Mouse (Mus musculus) embryonic facial prominence, embryonic 15.5 days (tissue): ENCODE results near the gene Opn1sw. TPM values are rescaled to one million over a fixed set of nuclear protein-coding genes. Genes with fewer than 3 reads are reported as not detected.
A peak's percentile ranks its signal among the peaks of the same experiment; 100 is the strongest.
"Not testable (repeated sequence)": the region's sequence is repeated elsewhere in the genome, so short reads cannot be mapped to it uniquely, and the experiment has no call there.

Experiments used
- ATAC-seq: fragments of 200-750 bp; cut with Nextera tagmentation; 2 replicates; pipeline ENCODE4 v1.8.0; 2017; ENCODE audit warnings: low read depth, moderate TSS enrichment; ENCODE audit not compliant: insufficient number of reproducible peaks, low FRiP score, low TSS enrichment
- H3K27ac ChIP-seq: fragments of 300-500 bp; sonication (generic); replicated peaks from 2 replicates; pipeline ENCODE4 v1.5.1; 2015; ENCODE audit warnings: mild to moderate bottlenecking, inconsistent platforms
- H3K27me3 ChIP-seq: fragments of 300-500 bp; sonication (generic); 2 replicates; pipeline ENCODE4 v1.6.1; 2015; ENCODE audit warnings: inconsistent platforms
- H3K36me3 ChIP-seq: fragments of 300-500 bp; sonication (generic); 2 replicates; pipeline ENCODE4 v1.6.1; 2015; ENCODE audit warnings: mild to moderate bottlenecking, inconsistent platforms
- H3K4me1 ChIP-seq: fragments of 300-500 bp; sonication (generic); 2 replicates; pipeline ENCODE4 v1.6.1; 2015; ENCODE audit warnings: inconsistent platforms
- H3K4me2 ChIP-seq: fragments of 300-500 bp; sonication (generic); replicated peaks from 2 replicates; pipeline ENCODE4 v1.6.1; 2015; ENCODE audit warnings: mild to moderate bottlenecking, inconsistent platforms
- H3K4me3 ChIP-seq: fragments of 300-500 bp; sonication (generic); replicated peaks from 2 replicates; pipeline ENCODE4 v1.5.1; 2015; ENCODE audit warnings: mild to moderate bottlenecking, inconsistent platforms
- H3K9ac ChIP-seq: fragments of 300-500 bp; sonication (generic); 2 replicates; pipeline ENCODE4 v1.6.1; 2015; ENCODE audit warnings: inconsistent platforms
- H3K9me3 ChIP-seq: fragments of 300-500 bp; sonication (generic); replicated peaks from 2 replicates; pipeline ENCODE4 v1.6.1; 2016; ENCODE audit warnings: inconsistent platforms
- WGBS: fragments of 180-500 bp; shearing (Covaris S2); methylation state at CpG from one replicate; pipeline ENCODE4 v1.1.7; 2015; 5-methylcytosine and 5-hydroxymethylcytosine counted together
- polyA plus RNA-seq: library from polyadenylated mRNA; unstranded; fragments of >200 nt; fragmentation: Nextera tagmentation; extraction: Ambion mirVana; gene quantifications from 2 replicates; pipeline ENCODE4 v1.2.1, GENCODE M21; 2015

Opn1sw gene
- polyA plus RNA-seq, 1 experiment from 2014 or later: 1.2 TPM

- H3K4me1 ChIP-seq: peaks cover 21% of the 10 kb centered on the region
- peak within 1 kb of the TSS; percentile 81 for H3K27ac ChIP-seq
- H3K9me3 ChIP-seq: no peaks in the 10 kb centered on the region
- no peaks in the 10 kb centered on the region for H3K36me3 ChIP-seq
- peak within 1 kb of the TSS; percentile 75 for H3K4me3 ChIP-seq
- WGBS: 1% methylated on average over 45 of the region's 49 CpGs
- H3K27me3 ChIP-seq: peaks cover 10% of the 10 kb centered on the region; the same call in 1 of the 2 replicates
- peak within 1 kb of the TSS; percentile 87 for H3K4me2 ChIP-seq
- peak within 1 kb of the TSS; percentile 55 for H3K9ac ChIP-seq
- peak; percentile 92 for ATAC-seq
Observed at GRCm38 (mm10) chr6:29395910-29396713, 7.8 kb upstream of the Opn1sw start, which contains the start of gene Ccdc136. TSS of gene Ccdc136 (plus strand) at chr6:29396309.

GRCm38 (mm10) chr6:29394286-29394685 is 6.0 kb upstream of the Opn1sw start:
- ATAC-seq: no peak
- peaks cover 10% of the 10 kb centered on the region; the same call in 1 of the 2 replicates for H3K27me3 ChIP-seq
- no peaks in the 10 kb centered on the region for H3K9me3 ChIP-seq
- no peak overlapping the region for H3K9ac ChIP-seq
- H3K4me1 ChIP-seq: peaks cover 24% of the 10 kb centered on the region
- H3K4me2 ChIP-seq: no peak overlapping the region
- H3K27ac ChIP-seq: no peak overlapping the region
- WGBS: 24% methylated on average over 1 of the region's 1 CpGs
- no peak overlapping the region for H3K4me3 ChIP-seq
- H3K36me3 ChIP-seq: no peaks in the 10 kb centered on the region

GRCm38 (mm10) chr6:29391802-29392201 is 3.5 kb upstream of the Opn1sw start:
- peaks cover 33% of the 10 kb centered on the region for H3K4me1 ChIP-seq
- H3K36me3 ChIP-seq: no peaks in the 10 kb centered on the region
- H3K27ac ChIP-seq: no peak overlapping the region
- H3K4me3 ChIP-seq: no peak overlapping the region
- peaks cover 10% of the 10 kb centered on the region; the same call in 1 of the 2 replicates for H3K27me3 ChIP-seq
- no peak overlapping the region for H3K9ac ChIP-seq
- H3K9me3 ChIP-seq: no peaks in the 10 kb centered on the region
- no peak for ATAC-seq
- no peak overlapping the region for H3K4me2 ChIP-seq
- WGBS: 71% methylated on average over 4 of the region's 4 CpGs

GRCm38 (mm10) chr6:29391241-29391640 is 3.0 kb upstream of the Opn1sw start:
- not testable (repeated sequence) for H3K36me3 ChIP-seq, H3K4me2 ChIP-seq, ATAC-seq, H3K9me3 ChIP-seq, H3K4me3 ChIP-seq, H3K9ac ChIP-seq, H3K27ac ChIP-seq
- Histone ChIP-seq H3K27me3 (peaks cover 10% of the 10 kb centered on the region; the same call in 1 of the 2 replicates), H3K4me1 (peaks cover 34% of the 10 kb centered on the region)
- 74% methylated on average over 8 of the region's 8 CpGs for WGBS

GRCm38 (mm10) chr6:29390500-29390899 is 2.2 kb upstream of the Opn1sw start:
- not testable (repeated sequence) for H3K9ac ChIP-seq, H3K36me3 ChIP-seq, H3K4me2 ChIP-seq, H3K27ac ChIP-seq, H3K9me3 ChIP-seq, H3K4me3 ChIP-seq, ATAC-seq
- Histone ChIP-seq H3K27me3 (peaks cover 10% of the 10 kb centered on the region; the same call in 1 of the 2 replicates), H3K4me1 (peaks cover 28% of the 10 kb centered on the region)
- 83% methylated on average over 1 of the region's 1 CpGs for WGBS

- 54% methylated on average over 9 of the region's 9 CpGs for WGBS
- Histone ChIP-seq H3K4me3 (no peak overlapping the region), H3K9me3 (no peaks in the 10 kb centered on the region), H3K9ac (no peak overlapping the region), H3K36me3 (no peaks in the 10 kb centered on the region), H3K27me3 (0 out of 2 replicates have a peak, but pooled peaks cover 5% of the 10 kb centered on the region), H3K4me1 (peaks cover 27% of the 10 kb centered on the region), H3K27ac (no peak overlapping the region), H3K4me2 (no peak overlapping the region)
- no peak for ATAC-seq
Observed at GRCm38 (mm10) chr6:29389425-29389824, 1.2 kb upstream of the Opn1sw start.

- no peaks in the 10 kb centered on the region for H3K27me3 ChIP-seq
- peak overlapping the region; percentile 86 for H3K27ac ChIP-seq
- WGBS: 9% methylated on average over 11 of the region's 11 CpGs
- ATAC-seq: peak; percentile 94
- H3K4me1 ChIP-seq: peaks cover 25% of the 10 kb centered on the region
- peak overlapping the region; percentile 47 for H3K4me2 ChIP-seq
- H3K9me3 ChIP-seq: no peaks in the 10 kb centered on the region
- H3K9ac ChIP-seq: no peak overlapping the region; the same call in 1 of the 2 replicates
- H3K36me3 ChIP-seq: no peaks in the 10 kb centered on the region
- H3K4me3 ChIP-seq: peak overlapping the region; percentile 41
Observed at GRCm38 (mm10) chr6:29388606-29389080, 375 bp upstream of the Opn1sw start.

GRCm38 (mm10) chr6:29382442-29382841 is 5.8 kb downstream of the Opn1sw start:
- Histone ChIP-seq H3K4me3 (no peak overlapping the region), H3K4me2 (no peak overlapping the region)
- WGBS: 55% methylated on average over 2 of the region's 2 CpGs

GRCm38 (mm10) chr6:29379954-29380353 is 8.3 kb downstream of the Opn1sw start:
- Histone ChIP-seq H3K4me2 (no peak overlapping the region), H3K4me3 (no peak overlapping the region), H3K36me3 (peaks cover 37% of the 10 kb centered on the region), H3K4me1 (no peaks in the 10 kb centered on the region), H3K9me3 (no peaks in the 10 kb centered on the region), H3K9ac (no peak overlapping the region), H3K27ac (no peak overlapping the region), H3K27me3 (no peaks in the 10 kb centered on the region)
- no peak for ATAC-seq
- 93% methylated on average over 6 of the region's 6 CpGs for WGBS

More at GRCm38 (mm10) chr6:29382442-29382841, 5.8 kb downstream of the Opn1sw start:
- ATAC-seq: no peak
- Histone ChIP-seq H3K9ac (no peak overlapping the region), H3K36me3 (peaks cover 13% of the 10 kb centered on the region), H3K27ac (no peak overlapping the region), H3K9me3 (no peaks in the 10 kb centered on the region), H3K4me1 (peaks cover 5% of the 10 kb centered on the region; the same call in 1 of the 2 replicates), H3K27me3 (no peaks in the 10 kb centered on the region)

- no peak overlapping the region for H3K4me3 ChIP-seq
- WGBS: 92% methylated on average over 10 of the region's 10 CpGs
- H3K9me3 ChIP-seq: no peaks in the 10 kb centered on the region
- H3K27me3 ChIP-seq: no peaks in the 10 kb centered on the region
- no peak for ATAC-seq
- peaks cover 49% of the 10 kb centered on the region for H3K36me3 ChIP-seq
- H3K4me1 ChIP-seq: no peaks in the 10 kb centered on the region
- H3K27ac ChIP-seq: no peak overlapping the region
- no peak overlapping the region for H3K4me2 ChIP-seq
- no peak overlapping the region for H3K9ac ChIP-seq
Observed at GRCm38 (mm10) chr6:29378678-29379077, 9.6 kb downstream of the Opn1sw start.

GRCm38 (mm10) chr6:29377386-29377785 is 10.9 kb downstream of the Opn1sw start:
- WGBS: 87% methylated on average over 4 of the region's 4 CpGs
- ATAC-seq: no peak
- H3K36me3 ChIP-seq: peaks cover 60% of the 10 kb centered on the region

More at GRCm38 (mm10) chr6:29377386-29377785, 10.9 kb downstream of the Opn1sw start:
- Histone ChIP-seq H3K9ac (no peak overlapping the region), H3K27me3 (no peaks in the 10 kb centered on the region), H3K27ac (no peak overlapping the region), H3K4me1 (no peaks in the 10 kb centered on the region), H3K4me3 (no peak overlapping the region), H3K9me3 (no peaks in the 10 kb centered on the region), H3K4me2 (no peak overlapping the region)
